Mouse (Mus musculus): ENCODE results near the gene Dgkg. TPM values are rescaled to one million over a fixed set of nuclear protein-coding genes. Genes with fewer than 3 reads are reported as not detected.

Gene Dgkg
- 0.14 and 0.30 TPM in 2 replicates for polyA plus RNA-seq (2012; rRNA removed)

DNA sequence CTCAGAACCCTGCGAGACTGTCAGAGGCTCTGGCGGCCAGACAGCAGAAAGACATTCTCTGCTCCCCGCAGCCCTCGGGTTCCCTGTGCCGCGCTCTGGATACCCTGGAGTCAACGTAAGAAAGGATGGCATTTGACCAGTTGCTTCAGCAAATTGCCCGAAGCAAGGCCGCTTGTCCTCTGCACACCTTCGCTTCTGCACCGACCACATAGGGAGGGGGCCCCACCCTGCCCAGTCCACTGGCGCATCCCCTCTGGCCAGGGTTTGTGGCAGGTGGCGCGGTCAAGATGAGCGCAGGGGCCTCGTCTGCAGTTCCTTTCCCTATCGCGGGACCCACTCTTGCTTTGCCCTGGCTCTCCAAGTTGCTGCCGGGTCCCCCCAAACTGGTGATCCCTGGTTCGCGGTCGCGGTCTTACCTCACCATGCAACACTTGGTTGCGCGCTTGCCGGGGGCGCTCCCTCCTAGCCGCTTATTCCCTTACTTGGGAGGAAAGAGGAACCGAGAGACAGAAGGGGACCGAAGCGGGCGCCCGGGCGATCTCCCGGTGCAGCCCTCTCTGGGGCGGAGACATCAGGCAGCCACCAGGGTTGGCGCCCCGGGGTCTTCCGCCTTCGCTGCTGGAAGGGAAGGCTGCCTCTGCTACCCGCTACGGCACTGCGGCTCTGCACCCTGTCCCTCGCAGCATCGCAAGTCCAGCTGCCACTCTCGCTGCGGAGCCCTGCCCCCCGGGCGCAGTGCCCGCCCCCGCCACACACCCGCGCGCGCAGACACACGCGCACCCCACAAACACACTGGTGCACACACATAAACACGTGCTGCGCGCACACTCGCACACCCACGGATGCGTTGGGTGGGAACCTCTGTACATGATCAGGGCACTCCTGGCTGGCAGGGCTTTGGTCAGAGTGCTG is at the start of gene Dgkg:
Dgkg (minus strand) TSS at position 689 of the 912 bp plus-strand sequence.

DNA sequence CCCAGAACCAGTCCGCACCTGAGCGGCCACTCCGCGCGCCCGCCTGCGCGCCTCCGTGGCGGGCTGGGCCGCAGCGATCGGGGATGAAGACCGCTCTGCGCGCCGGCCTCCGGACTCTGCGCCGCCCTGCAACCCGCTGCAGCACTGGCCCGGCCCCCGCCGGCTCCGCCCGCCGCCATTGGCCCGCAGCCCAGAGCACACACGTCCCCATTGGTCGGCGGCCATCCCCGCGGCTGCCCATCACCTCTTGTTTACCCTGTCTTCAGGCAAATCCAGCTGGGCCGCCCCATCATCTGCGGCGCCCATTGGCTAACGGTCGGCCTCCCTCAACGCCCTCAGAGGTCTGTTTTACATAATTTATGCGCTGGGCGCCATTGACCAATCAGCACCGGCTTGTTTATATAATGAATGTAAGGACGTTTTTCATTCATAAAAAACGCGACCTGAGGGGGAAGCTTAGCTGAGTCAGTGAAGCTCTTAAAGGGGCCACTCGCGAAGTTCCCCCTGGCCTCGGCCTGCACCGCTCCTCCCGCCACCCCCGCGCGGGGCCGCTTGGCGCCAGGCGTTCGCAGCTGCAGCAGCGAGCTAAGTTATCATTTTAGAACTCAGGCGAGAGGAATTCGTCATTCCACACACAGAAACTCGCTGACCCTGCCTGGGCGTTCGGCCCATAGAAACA is 217.4 kb downstream of the Dgkg start, which contains the start of gene Etv5:
Etv5 (minus strand) TSS at position 221 of the 679 bp plus-strand sequence.

Other genes starting within 250 kb of the Dgkg start
- gene Etv5, start 217.5 kb downstream of the Dgkg start, polyA plus RNA-seq (2012; rRNA removed): 7.9 and 8.5 TPM in 2 replicates
- not detected in 2 replicates for gene Crygs, start 154.4 kb upstream of the Dgkg start, polyA plus RNA-seq (2012; rRNA removed)
- gene Tbccd1, start 200.4 kb upstream of the Dgkg start, polyA plus RNA-seq (2012; rRNA removed): 11.3 and 13.1 TPM in 2 replicates
- 15.6 and 26.1 TPM in 2 replicates for gene Dnajb11, start 200.6 kb upstream of the Dgkg start, polyA plus RNA-seq (2012; rRNA removed)
- 7.3 and 13.8 TPM in 2 replicates for gene Ahsg, start 234.1 kb upstream of the Dgkg start, polyA plus RNA-seq (2012; rRNA removed)

Measured in ovary, adult 2 months (tissue).